Mouse (Mus musculus) intestine, postnatal 0 days (tissue): ENCODE measurements around the gene Zmynd8. TPM values are rescaled to one million over a fixed set of nuclear protein-coding genes. Genes with fewer than 3 reads are reported as not detected.

Source experiments
- ATAC-seq: fragments of 200-750 bp; cut with Nextera tagmentation; 2 replicates; pipeline ENCODE4 v1.8.0; 2017; ENCODE audit warnings: mild to moderate bottlenecking, moderate TSS enrichment, moderate library complexity
- H3K27ac ChIP-seq: fragments of 300-500 bp; sonication (generic); 2 replicates; pipeline ENCODE4 v1.5.1; 2014; ENCODE audit warnings: mild to moderate bottlenecking, low read depth, low read length, moderate library complexity
- H3K27me3 ChIP-seq: fragments of 300-500 bp; sonication (generic); replicated peaks from 2 replicates; pipeline ENCODE4 v1.6.1; 2014; ENCODE audit warnings: low read length, mixed read lengths; ENCODE audit not compliant: control insufficient read depth, insufficient read depth
- H3K36me3 ChIP-seq: fragments of 300-500 bp; sonication (generic); 2 replicates; pipeline ENCODE4 v1.6.1; 2014; ENCODE audit warnings: mild to moderate bottlenecking, moderate library complexity; ENCODE audit not compliant: control insufficient read depth, insufficient read depth
- H3K4me1 ChIP-seq: fragments of 300-500 bp; sonication (generic); replicated peaks from 2 replicates; pipeline ENCODE4 v1.6.1; 2014; ENCODE audit warnings: antibody characterized with exemption, low read length, mixed read lengths; ENCODE audit not compliant: control insufficient read depth, insufficient read depth
- H3K4me2 ChIP-seq: fragments of 300-500 bp; sonication (generic); replicated peaks from 2 replicates; pipeline ENCODE4 v1.6.1; 2014; ENCODE audit warnings: low read depth, mild to moderate bottlenecking, moderate library complexity
- H3K4me3 ChIP-seq: fragments of 300-500 bp; sonication (generic); 2 replicates; pipeline ENCODE4 v1.5.1; 2014; ENCODE audit warnings: low read depth, low read length
- H3K9ac ChIP-seq: fragments of 300-500 bp; sonication (generic); 2 replicates; pipeline ENCODE4 v1.6.1; 2014; ENCODE audit warnings: mild to moderate bottlenecking, low read depth, low read length
- H3K9me3 ChIP-seq: fragments of 300-500 bp; sonication (generic); 2 replicates; pipeline ENCODE4 v1.6.1; 2016; ENCODE audit warnings: mixed run types; ENCODE audit not compliant: control insufficient read depth
- CTCF ChIP-seq: sonication (generic); IDR thresholded peaks from 2 replicates; pipeline ENCODE4 v1.5.1; 2016; ENCODE audit warnings: low read depth, mild to moderate bottlenecking, control low read depth, antibody characterized with exemption, moderate library complexity
- WGBS: fragments of 180-500 bp; shearing (Covaris S2); extraction: QIAGEN DNeasy Blood & Tissue Kit; methylation state at CpG from one replicate; pipeline ENCODE4 v1.1.7; 2014; 5-methylcytosine and 5-hydroxymethylcytosine counted together
- polyA plus RNA-seq: library from polyadenylated mRNA; unstranded; fragments of >200 nt; fragmentation: Nextera tagmentation; extraction: Ambion mirVana; gene quantifications from 2 replicates; pipeline ENCODE4 v1.2.1, GENCODE M21; 2015

The Zmynd8 gene
- polyA plus RNA-seq, 1 experiment from 2014 or later = 43.5 TPM

DNA sequence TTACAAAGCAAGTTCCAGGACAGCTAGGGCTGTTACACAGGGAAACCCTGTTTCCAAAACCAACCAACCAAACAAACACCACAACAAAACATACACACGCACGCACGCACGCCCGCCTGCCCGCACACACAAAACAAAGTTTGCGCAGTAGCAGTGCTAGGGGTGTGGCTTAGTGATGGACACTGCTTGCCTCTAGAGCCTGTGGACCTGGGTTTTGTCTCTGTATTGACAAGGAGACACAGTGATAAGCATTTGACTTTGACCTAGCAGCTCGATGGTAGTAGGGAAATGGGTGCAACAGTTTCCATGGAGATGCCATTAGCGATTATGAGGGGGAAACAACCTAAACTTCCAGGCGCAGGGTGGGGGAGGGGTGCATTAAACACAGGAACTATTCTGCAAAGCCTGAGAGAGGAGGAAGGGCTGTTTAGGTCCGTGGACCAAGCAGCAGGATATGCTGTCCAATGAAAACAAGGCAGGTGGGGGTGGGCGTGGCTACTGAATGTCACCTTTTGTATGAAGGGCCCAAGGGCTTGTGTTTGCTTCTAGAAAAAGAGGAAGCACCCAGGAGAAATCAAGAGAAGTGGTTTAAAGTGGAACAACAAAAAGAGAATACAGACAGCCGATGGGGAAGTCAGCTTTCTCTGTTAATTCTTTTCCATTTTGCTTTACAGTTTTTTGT, 23.4 kb upstream of the Zmynd8 start:
- Histone ChIP-seq H3K9me3 (no peaks in the 10 kb centered on the region), H3K27ac (peak overlapping the region; percentile 28; the same call in 1 of the 2 replicates), H3K4me3 (no peak overlapping the region), H3K36me3 (no peaks in the 10 kb centered on the region), H3K9ac (no peak overlapping the region), H3K27me3 (no peaks in the 10 kb centered on the region), H3K4me1 (no peaks in the 10 kb centered on the region), H3K4me2 (peak overlapping the region; percentile 27)
- 28% methylated on average over 13 of the region's 13 CpGs for WGBS
- TF ChIP-seq CTCF = no peak
- ATAC-seq = peak; percentile 90

DNA sequence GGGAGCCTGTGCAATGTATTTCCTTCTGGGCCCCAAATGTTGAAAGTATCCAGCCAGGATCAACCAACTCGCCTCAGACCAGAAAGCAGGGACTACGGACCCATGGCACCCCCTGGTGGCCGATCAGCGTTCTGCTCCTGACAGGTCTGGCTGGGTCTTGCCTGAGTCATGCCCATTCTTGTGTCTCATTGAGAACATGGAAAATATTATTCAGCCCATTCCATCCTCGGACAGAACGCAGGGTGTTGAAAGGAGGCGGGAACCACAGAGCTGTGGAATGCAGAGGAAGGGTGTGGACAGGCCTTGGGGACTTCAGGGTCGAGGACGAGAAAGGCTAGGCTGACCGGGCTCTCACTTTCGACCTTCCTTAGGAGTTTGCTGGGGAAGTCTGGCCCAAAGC, 15.5 kb upstream of the Zmynd8 start:
- WGBS = 24% methylated on average over 11 of the region's 11 CpGs

DNA sequence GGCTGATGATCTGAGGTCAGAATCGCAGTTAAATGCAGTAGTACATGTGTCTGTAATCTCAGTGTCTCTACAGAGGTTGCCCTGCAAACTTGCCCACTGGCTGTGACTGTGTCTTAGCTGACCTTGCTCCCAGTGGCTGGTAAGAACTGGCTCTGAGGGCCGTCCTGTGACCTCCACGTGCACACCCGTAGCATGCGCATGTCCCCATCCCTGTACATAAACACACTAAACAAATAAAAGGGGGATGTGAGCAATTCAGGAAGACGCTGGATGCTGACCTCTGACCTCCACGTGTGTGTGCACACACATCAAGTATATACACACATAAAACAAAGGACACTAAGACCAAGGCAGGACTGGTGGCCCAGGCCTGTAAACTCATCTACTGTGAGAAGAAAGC, 14.3 kb upstream of the Zmynd8 start:
- no peak for TF ChIP-seq CTCF
- WGBS = 57% methylated on average over 7 of the region's 7 CpGs
- Histone ChIP-seq H3K27ac (no peak overlapping the region), H3K4me3 (no peak overlapping the region), H3K27me3 (no peaks in the 10 kb centered on the region), H3K9me3 (no peaks in the 10 kb centered on the region), H3K9ac (no peak overlapping the region), H3K36me3 (no peaks in the 10 kb centered on the region), H3K4me2 (no peak overlapping the region), H3K4me1 (no peaks in the 10 kb centered on the region)
- ATAC-seq = no peak

More for the DNA sequence above, 15.5 kb upstream of the Zmynd8 start:
- no peak overlapping the region for H3K9ac ChIP-seq
- TF ChIP-seq CTCF = peak; percentile 99
- H3K27me3 ChIP-seq = no peaks in the 10 kb centered on the region
- no peaks in the 10 kb centered on the region for H3K36me3 ChIP-seq
- ATAC-seq = peak; percentile 56; the same call in 1 of the 2 replicates
- no peaks in the 10 kb centered on the region for H3K9me3 ChIP-seq
- H3K4me1 ChIP-seq = no peaks in the 10 kb centered on the region
- H3K4me2 ChIP-seq = no peak overlapping the region
- H3K4me3 ChIP-seq = no peak overlapping the region
- H3K27ac ChIP-seq = no peak overlapping the region

DNA sequence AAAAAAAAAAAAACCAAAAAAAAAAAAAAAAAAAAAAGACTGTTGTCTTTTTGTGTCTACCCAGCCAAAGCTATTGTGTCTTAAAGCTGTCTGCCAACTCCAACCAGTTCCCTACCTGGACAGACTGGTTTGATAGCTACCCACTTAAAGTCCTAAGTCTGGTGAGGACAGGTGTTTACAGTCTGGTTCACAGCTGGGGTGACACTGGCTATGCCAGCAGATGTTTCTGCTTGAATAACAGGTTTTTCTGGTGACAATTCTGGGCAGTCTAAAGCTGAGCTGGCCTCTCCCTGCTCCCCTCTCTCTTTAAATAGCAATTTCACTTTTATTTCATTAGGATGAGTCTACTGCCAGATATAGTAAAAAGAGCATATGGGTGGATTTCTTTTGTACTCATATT, 10.9 kb upstream of the Zmynd8 start:
- H3K27me3 ChIP-seq = no peaks in the 10 kb centered on the region
- H3K9ac ChIP-seq = no peak overlapping the region
- H3K4me1 ChIP-seq = no peaks in the 10 kb centered on the region
- H3K27ac ChIP-seq = no peak overlapping the region
- H3K36me3 ChIP-seq = no peaks in the 10 kb centered on the region
- no peak overlapping the region for H3K4me3 ChIP-seq
- peak; percentile 74 for ATAC-seq
- TF ChIP-seq CTCF = no peak
- no peaks in the 10 kb centered on the region for H3K9me3 ChIP-seq
- H3K4me2 ChIP-seq = no peak overlapping the region

DNA sequence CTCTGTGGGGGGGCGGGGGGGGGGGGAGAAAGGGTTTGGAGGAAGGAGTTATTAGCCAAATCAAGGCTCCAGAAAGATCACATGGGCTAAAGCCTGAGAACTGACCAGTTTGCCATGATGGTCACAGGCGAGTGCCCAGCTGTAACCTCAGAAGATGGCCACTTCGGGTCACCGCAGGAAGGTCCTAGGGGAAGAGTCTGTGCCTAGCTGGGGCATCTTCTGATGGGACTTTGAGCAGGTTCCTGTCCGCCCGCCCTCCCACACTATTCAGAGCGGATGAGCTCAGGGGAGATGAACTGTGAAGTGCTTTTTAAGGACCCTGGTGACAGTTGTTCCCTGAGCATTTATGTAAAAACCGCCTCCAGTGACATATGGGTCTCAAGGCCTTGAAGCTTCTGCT, 8.4 kb upstream of the Zmynd8 start:
- Histone ChIP-seq H3K4me2 (no peak overlapping the region), H3K27ac (no peak overlapping the region), H3K36me3 (no peaks in the 10 kb centered on the region), H3K27me3 (no peaks in the 10 kb centered on the region), H3K9me3 (no peaks in the 10 kb centered on the region), H3K4me1 (no peaks in the 10 kb centered on the region), H3K9ac (no peak overlapping the region), H3K4me3 (no peak overlapping the region)
- no peak for TF ChIP-seq CTCF
- WGBS = 75% methylated on average over 8 of the region's 8 CpGs
- ATAC-seq = no peak

DNA sequence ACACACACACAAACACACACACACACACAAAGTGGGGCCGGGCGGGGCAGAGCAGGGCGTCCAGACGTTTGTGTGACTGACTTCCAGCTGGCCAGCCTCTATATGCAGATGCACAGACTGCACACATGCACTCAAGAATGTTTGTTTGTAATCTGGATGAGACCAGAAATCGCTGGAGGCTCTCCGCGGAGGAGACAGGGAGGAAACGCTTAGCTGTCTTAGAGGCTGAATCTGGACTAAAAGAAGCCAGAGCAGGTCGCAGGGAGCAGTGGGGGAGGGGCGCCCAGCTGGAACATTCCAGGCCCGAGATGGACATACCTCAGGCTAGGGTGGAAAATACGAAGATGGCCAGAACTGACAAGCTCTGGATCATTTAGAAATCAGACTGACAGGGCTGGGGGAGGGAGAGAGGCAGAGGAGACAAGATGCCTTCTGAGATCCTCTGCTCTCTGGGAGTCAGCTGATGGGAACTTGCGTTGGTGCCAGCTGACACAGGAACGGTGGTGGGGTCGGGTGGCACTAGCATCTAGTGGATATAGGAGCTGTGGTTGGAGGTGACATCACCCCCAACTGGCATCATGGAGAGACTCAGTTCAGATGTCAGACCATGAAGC, 7.6 kb upstream of the Zmynd8 start:
- no peak overlapping the region for H3K27ac ChIP-seq
- H3K4me2 ChIP-seq = no peak overlapping the region
- H3K9me3 ChIP-seq = no peaks in the 10 kb centered on the region
- no peak overlapping the region for H3K4me3 ChIP-seq
- 24% methylated on average over 15 of the region's 15 CpGs for WGBS
- H3K27me3 ChIP-seq = no peaks in the 10 kb centered on the region
- no peak for TF ChIP-seq CTCF
- H3K9ac ChIP-seq = no peak overlapping the region
- 0 out of 2 replicates have a peak, but pooled peaks have one; percentile 14 for ATAC-seq
- H3K36me3 ChIP-seq = no peaks in the 10 kb centered on the region
- H3K4me1 ChIP-seq = no peaks in the 10 kb centered on the region

DNA sequence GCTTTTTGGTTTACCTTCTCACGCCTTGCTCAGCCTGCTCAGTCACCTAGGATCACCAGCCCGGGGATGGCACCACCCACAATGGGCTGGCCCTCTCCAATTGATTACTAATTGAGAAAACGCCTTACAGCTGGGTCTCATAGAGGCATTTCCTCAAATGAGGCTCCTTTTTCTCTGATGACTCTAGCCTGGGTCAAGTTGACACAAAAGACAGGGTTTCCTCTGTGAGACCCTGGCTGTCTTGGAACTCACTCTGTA, 2.2 kb upstream of the Zmynd8 start:
- no peak for TF ChIP-seq CTCF
- no peak overlapping the region for H3K9ac ChIP-seq
- WGBS = 26% methylated on average over 3 of the region's 3 CpGs
- H3K9me3 ChIP-seq = no peaks in the 10 kb centered on the region
- no peak overlapping the region for H3K4me3 ChIP-seq
- no peaks in the 10 kb centered on the region for H3K27me3 ChIP-seq
- H3K27ac ChIP-seq = no peak overlapping the region
- H3K4me2 ChIP-seq = peak overlapping the region; percentile 39
- ATAC-seq = no peak
- H3K4me1 ChIP-seq = no peaks in the 10 kb centered on the region; the same call in 1 of the 2 replicates
- H3K36me3 ChIP-seq = no peaks in the 10 kb centered on the region
